Mouse (Mus musculus) frontal cortex, postnatal 25 days (tissue): ENCODE results near the gene Nfib.

Experiments used
- DNase-seq, 2 experiments: peaks; one replicate each; pipeline ENCODE4 v3.0.0; 2022; ENCODE audit warnings: low spot score in 2 of 2

Nfib gene

GRCm38 (mm10) chr4:82391726-82392472 is 313.7 kb downstream of the Nfib start:
- DNase-seq = no peak

GRCm38 (mm10) chr4:82390545-82390944 is 315.0 kb downstream of the Nfib start:
- DNase-seq = no peak

GRCm38 (mm10) chr4:82389876-82390275 is 315.7 kb downstream of the Nfib start:
- DNase-seq = no peak

GRCm38 (mm10) chr4:82387620-82388019 is 317.9 kb downstream of the Nfib start:
- DNase-seq = no peak

- DNase-seq = no peak
These were observed 319.1 kb downstream of the Nfib start for GRCm38 (mm10) chr4:82386222-82386993.

- no peak for DNase-seq
These were observed 319.9 kb downstream of the Nfib start for GRCm38 (mm10) chr4:82385638-82386037.

GRCm38 (mm10) chr4:82383991-82384731 is 321.4 kb downstream of the Nfib start:
- DNase-seq = no peak

GRCm38 (mm10) chr4:82383346-82383745 is 322.2 kb downstream of the Nfib start:
- DNase-seq = no peak

GRCm38 (mm10) chr4:82381786-82382185 is 323.8 kb downstream of the Nfib start:
- no peak for DNase-seq

GRCm38 (mm10) chr4:82380578-82380977 is 325.0 kb downstream of the Nfib start:
- no peak for DNase-seq

- no peak for DNase-seq
These were observed 327.5 kb downstream of the Nfib start for GRCm38 (mm10) chr4:82378050-82378449.

- no peak for DNase-seq
These were observed 327.9 kb downstream of the Nfib start for GRCm38 (mm10) chr4:82377621-82378020.

- DNase-seq = no peak
These were observed 331.0 kb downstream of the Nfib start for GRCm38 (mm10) chr4:82374560-82374959.

GRCm38 (mm10) chr4:82372217-82372616 is 333.3 kb downstream of the Nfib start:
- no peak for DNase-seq

- DNase-seq = no peak
These were observed 334.1 kb downstream of the Nfib start for GRCm38 (mm10) chr4:82371471-82371870.

GRCm38 (mm10) chr4:82369011-82369776 is 336.4 kb downstream of the Nfib start:
- DNase-seq = no peak

- DNase-seq = no peak
These were observed 337.3 kb downstream of the Nfib start for GRCm38 (mm10) chr4:82368091-82368775.

- no peak for DNase-seq
These were observed 340.7 kb downstream of the Nfib start for GRCm38 (mm10) chr4:82364696-82365385.

GRCm38 (mm10) chr4:82363951-82364350 is 341.6 kb downstream of the Nfib start:
- DNase-seq = no peak

GRCm38 (mm10) chr4:82362294-82362693 is 343.3 kb downstream of the Nfib start:
- no peak for DNase-seq
